Mouse (Mus musculus): Measurements from ENCODE around the gene P4hb. TPM values are rescaled to one million over a fixed set of nuclear protein-coding genes. Genes with fewer than 3 reads are reported as not detected.

P4hb gene
- total and polyA plus RNA-seq, 3 experiments = 563 to 1,152 (median 625) TPM

DNA sequence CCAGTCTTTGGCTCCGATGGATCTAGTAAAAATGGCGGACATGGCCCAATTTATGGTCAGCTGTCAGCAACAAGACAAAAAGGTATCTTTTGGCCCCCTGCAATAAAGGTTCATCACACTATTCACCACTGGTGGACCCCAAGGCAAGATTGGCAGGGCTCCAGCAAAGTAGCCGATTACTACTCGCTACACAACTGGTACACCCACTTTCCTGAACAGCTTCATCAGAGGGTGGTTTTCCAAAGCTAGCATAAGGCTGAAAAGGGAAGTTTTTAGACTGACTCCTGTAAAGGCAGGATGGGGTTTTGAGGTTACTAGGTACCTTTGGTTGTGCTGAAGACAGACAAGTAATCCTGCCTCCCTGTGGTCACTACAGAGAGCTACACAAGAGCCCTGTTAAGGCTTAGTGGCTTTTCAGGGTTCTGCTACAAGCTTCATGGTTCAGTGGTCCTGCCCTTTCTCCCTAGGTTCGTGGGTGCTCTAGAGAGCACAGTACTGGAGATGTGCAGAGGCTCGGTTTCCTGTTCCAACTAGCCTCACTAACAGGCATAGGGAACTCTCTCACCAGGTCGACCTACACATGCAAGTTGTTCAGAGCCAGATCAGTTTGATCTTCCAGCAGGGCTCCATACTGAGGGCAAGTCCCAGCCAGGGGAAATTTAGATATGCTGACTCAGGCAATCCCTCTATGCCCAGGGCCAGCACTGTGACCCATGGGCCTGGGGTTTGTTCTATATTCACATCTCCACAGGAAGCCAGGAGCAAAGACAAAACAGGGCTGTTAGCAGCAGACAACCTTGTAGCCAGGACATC lies 4.4 kb upstream of the P4hb start (continued):
- TF ChIP-seq NRF1 (IDR thresholded peaks at IDR 0.05; ENCODE audit: insufficient read depth, low read depth, low read length, poor library complexity, severe bottlenecking) (no peak), MEF2A (IDR thresholded peaks at IDR 0.05; ENCODE audit: extremely low read depth, insufficient replicate concordance, low read depth, low read length, poor library complexity, severe bottlenecking) (no peak), ZNF384 (IDR thresholded peaks at IDR 0.05; ENCODE audit: low read depth, low read length) (no peak), ZMIZ1 (IDR thresholded peaks at IDR 0.05; ENCODE audit: low read depth, low read length) (peak; percentile 77), RCOR1 (IDR thresholded peaks at IDR 0.05; ENCODE audit: low read depth, low read length) (no peak), ETS1 (IDR thresholded peaks at IDR 0.05; ENCODE audit: low read depth, low read length) (no peak), RAD21 (IDR thresholded peaks at IDR 0.05; ENCODE audit: low read depth, low read length) (peak; percentile 38), MXI1 (IDR thresholded peaks at IDR 0.05; ENCODE audit: low read depth, low read length) (0 out of 2 replicates have a peak, but pooled peaks have one; percentile 49), UBTF (IDR thresholded peaks at IDR 0.05; ENCODE audit: borderline replicate concordance, insufficient read depth, low read depth, low read length) (no peak), KAT2A (conservative IDR thresholded peaks at IDR 0.05; ENCODE audit: low read depth, low read length) (no peak), POLR2AphosphoS5 (IDR thresholded peaks at IDR 0.05; ENCODE audit: borderline replicate concordance, low read depth, low read length) (no peak), ZC3H11A (IDR thresholded peaks at IDR 0.05; ENCODE audit: low read depth, low read length) (peak; percentile 38; the same call in 1 of the 2 replicates)

DNA sequence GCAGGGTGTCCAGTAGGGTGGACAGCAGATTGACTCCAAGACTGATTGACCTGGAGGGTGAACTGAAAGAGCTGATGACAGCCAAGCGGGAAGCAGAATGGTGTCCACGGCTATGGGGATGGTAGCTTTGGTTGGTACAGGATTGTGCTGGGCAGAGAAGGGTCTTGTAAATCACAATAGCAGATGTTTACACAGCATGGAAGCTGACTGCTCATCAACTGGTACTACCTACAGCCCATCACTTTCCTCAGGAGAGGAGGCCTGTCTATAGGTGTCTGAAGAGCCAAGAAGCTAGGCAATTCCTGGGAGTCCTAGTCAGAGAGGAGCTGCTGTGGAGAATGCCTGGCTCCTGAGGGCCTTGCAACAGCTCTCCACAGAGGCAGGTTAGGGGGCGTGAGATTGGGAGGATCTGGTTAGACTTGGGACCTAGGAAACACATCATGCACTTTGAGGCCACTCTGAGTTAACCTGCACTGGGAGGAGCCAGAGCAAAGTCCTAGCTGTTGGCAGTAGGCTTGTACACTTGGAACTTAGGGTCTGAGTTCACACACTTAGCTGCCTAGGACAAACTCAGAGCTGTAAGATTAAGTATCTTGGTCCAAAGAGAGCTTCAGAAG lies 3.4 kb upstream of the P4hb start:
- Histone ChIP-seq H3K27ac (ENCODE audit: control insufficient read depth, low read depth, low read length) (no peak overlapping the region), H3K27me3 (ENCODE audit: control insufficient read depth in 1 of 2, insufficient read depth in 2 of 2, low read length in 2 of 2) (no peaks in the 10 kb centered on the region), H3K79me2 (ENCODE audit: control insufficient read depth, insufficient read depth, low read length, poor library complexity) (peaks cover 54% of the 10 kb centered on the region), H3K9me3 (replicated peaks; ENCODE audit: insufficient read depth, low read length) (no peaks in the 10 kb centered on the region), H3K9ac (ENCODE audit: control insufficient read depth, low read depth, low read length, poor library complexity, severe bottlenecking) (no peak overlapping the region), H3K4me3 (ENCODE audit: control insufficient read depth in 1 of 2, insufficient read depth in 1 of 2, low read depth in 2 of 2, low read length in 2 of 2) (no peak overlapping the region), H3K4me1 (ENCODE audit: control insufficient read depth in 1 of 2, insufficient read depth in 2 of 2, low read length in 2 of 2) (peaks cover 8 to 18% of the 10 kb centered on the region in 2 experiments), H3K36me3 (ENCODE audit: control insufficient read depth in 1 of 2, insufficient read depth in 2 of 2, low read length in 2 of 2) (peaks cover 4 to 22% of the 10 kb centered on the region in 2 experiments; a peak in 3 of 4 replicates)
- TF ChIP-seq JUND (IDR thresholded peaks at IDR 0.05; ENCODE audit: low read depth, low read length) = no peak
- TF ChIP-seq SIN3A (IDR thresholded peaks at IDR 0.05; ENCODE audit: low read length) = no peak
- no peak for TF ChIP-seq MAX (IDR thresholded peaks at IDR 0.05; ENCODE audit: low read length)
- TF ChIP-seq SMC3 (IDR thresholded peaks at IDR 0.05; ENCODE audit: low read depth, low read length) = no peak; the same call in 1 of the 2 replicates
- TF ChIP-seq POLR2AphosphoS2 (IDR thresholded peaks at IDR 0.05; ENCODE audit: low read length) = peak; percentile 16
- no peak for TF ChIP-seq ZKSCAN1 (IDR thresholded peaks at IDR 0.05; ENCODE audit: low read depth, low read length)
- peak in 1 of 2 experiments; percentile 54; a peak in 2 of 4 replicates for TF ChIP-seq POLR2A (IDR thresholded peaks at IDR 0.05; ENCODE audit: control insufficient read depth in 1 of 2, insufficient read depth in 1 of 2, low read depth in 1 of 2, low read length in 2 of 2, poor library complexity in 1 of 2)
- TF ChIP-seq HCFC1 (IDR thresholded peaks at IDR 0.05; ENCODE audit: low read depth, low read length) = no peak
- no peak for TF ChIP-seq MYC (IDR thresholded peaks at IDR 0.05; ENCODE audit: low read depth, low read length)
- DNase-seq (ENCODE audit: low read depth, low spot score) = peak; percentile 44
